18 mouse cellular contexts compared by ENCODE assay signal in the genomic region with DNA sequence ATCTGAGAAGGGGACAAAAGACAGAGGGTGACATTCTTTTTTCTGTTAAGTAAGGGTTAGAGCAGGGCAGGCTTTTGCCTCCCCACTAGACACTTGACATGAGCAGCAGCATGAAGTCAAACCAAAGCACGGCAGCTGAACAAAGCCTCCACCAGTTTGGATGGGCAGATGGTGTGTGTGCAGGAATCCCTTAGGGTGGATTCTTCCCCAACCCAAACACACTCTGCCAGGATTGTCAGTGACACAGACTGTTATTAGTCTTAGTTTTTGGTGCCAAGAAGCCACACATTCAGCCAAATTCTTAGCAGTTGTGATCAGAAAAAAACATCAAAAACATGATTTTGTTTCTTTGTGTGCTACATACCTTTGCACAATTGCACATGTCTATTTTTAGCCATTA. TPM values are rescaled to one million over a fixed set of nuclear protein-coding genes. Genes with fewer than 3 reads are reported as not detected.
DNase-seq lines count a peak whose midpoint lies in the region; ATAC-seq and TF ChIP-seq lines count a peak whose summit lies in the region.
"Had no signal": no experiment of that assay in that cellular context is flagged by ENCODE, and none has a peak within 500 bp of the region (broad histone marks: within the 10 kb centered on the region; RNA-seq: fewer than 3 reads in every experiment).

No protein-coding gene starts in this region.

- H3K4me3 ChIP-seq in lung, postnatal 0 days (ENCODE audit: low read depth, low read length) = no peak overlapping the region
- H3K4me3 ChIP-seq: limb, embryonic 15.5 days; neural tube, embryonic 13.5 days had no signal

- no peaks in the 10 kb centered on the region for H3K4me1 ChIP-seq in lung, postnatal 0 days (ENCODE audit: insufficient read depth, low read depth, low read length)
- H3K4me1 ChIP-seq: limb, embryonic 15.5 days; neural tube, embryonic 13.5 days had no signal

- WGBS in lung, postnatal 0 days = 39% methylated on average over 1 of the region's 1 CpGs

- no peak overlapping the region for H3K4me2 ChIP-seq in lung, postnatal 0 days (replicated peaks; ENCODE audit: low read depth, low read length)
- H3K4me2 ChIP-seq: limb, embryonic 15.5 days; midbrain, embryonic 11.5 days; neural tube, embryonic 13.5 days had no signal

- no peak overlapping the region for H3K27ac ChIP-seq in lung, postnatal 0 days (ENCODE audit: low read length)
- H3K27ac ChIP-seq: limb, embryonic 15.5 days; neural tube, embryonic 13.5 days had no signal

- H3K9ac ChIP-seq in lung, postnatal 0 days (replicated peaks; ENCODE audit: low read depth) = no peak overlapping the region
- H3K9ac ChIP-seq: limb, embryonic 15.5 days; neural tube, embryonic 13.5 days had no signal

- H3K9me3 ChIP-seq in lung, postnatal 0 days (ENCODE audit: low read length) = no peaks in the 10 kb centered on the region
- H3K9me3 ChIP-seq: limb, embryonic 15.5 days; neural tube, embryonic 13.5 days had no signal

- H3K36me3 ChIP-seq in lung, postnatal 0 days (ENCODE audit: insufficient read depth, low read length) = no peaks in the 10 kb centered on the region
- H3K36me3 ChIP-seq: limb, embryonic 15.5 days; neural tube, embryonic 13.5 days had no signal

- TF ChIP-seq CTCF in lung, postnatal 0 days (IDR thresholded peaks at IDR 0.05) = no peak

- no peaks in the 10 kb centered on the region for H3K27me3 ChIP-seq in lung, postnatal 0 days (replicated peaks; ENCODE audit: insufficient read depth, low read length)
- H3K27me3 ChIP-seq: limb, embryonic 15.5 days; neural tube, embryonic 13.5 days had no signal

- no peak for TF ChIP-seq EP300 in lung, postnatal 0 days (IDR thresholded peaks at IDR 0.05)

- DNase-seq in layer of hippocampus, adult 11-12 months (ENCODE audit: low spot score) = peak; percentile 53
- no peak for DNase-seq in layer of hippocampus, adult 9-10 months (ENCODE audit: low spot score)
- peak; percentile 13 for DNase-seq in cerebellum, adult 11-12 months
- DNase-seq in cerebellum, postnatal 14 days = peak; percentile 73 to 79
- peak; percentile 61 to 64 for DNase-seq in layer of hippocampus, postnatal 36 days
- no peak for DNase-seq in lung, postnatal 0 days (ENCODE audit: low spot score)
- DNase-seq in urinary bladder, postnatal 10 days (ENCODE audit: low spot score) = no peak
- DNase-seq: adrenal gland, postnatal 36 days; heart, postnatal 14 days; kidney, adult 11 months; thymus, postnatal 4 days had no signal

- no peak for ATAC-seq in lung, postnatal 0 days

RNA-seq across cellular contexts. Expression of a gene that starts 2.1 kb away (rescaled TPM):
- total RNA-seq in layer of hippocampus, postnatal 36 days (2021) = not detected
- polyA plus RNA-seq in lung, postnatal 0 days (2015; fragmentation: Nextera tagmentation; extraction: Ambion mirVana) = not detected in 2 replicates
- total RNA-seq: adrenal gland, postnatal 36 days; granulocyte monocyte progenitor cell, adult 5-6 weeks; heart, postnatal 14 days; left cerebral cortex, adult 18-20 months had no signal
- polyA plus RNA-seq: limb, embryonic 15.5 days; lung, embryonic 16.5 days; midbrain, embryonic 11.5 days; neural tube, embryonic 13.5 days; stomach, embryonic 14.5 days had no signal

RNA-seq across cellular contexts. Expression of a gene that starts 44.2 kb away (rescaled TPM):
- not detected for total RNA-seq in layer of hippocampus, postnatal 36 days (2021)
- polyA plus RNA-seq in lung, postnatal 0 days (2015; fragmentation: Nextera tagmentation; extraction: Ambion mirVana) = 0.43 and 0.48 TPM in 2 replicates
- total RNA-seq: adrenal gland, postnatal 36 days; granulocyte monocyte progenitor cell, adult 5-6 weeks; heart, postnatal 14 days; left cerebral cortex, adult 18-20 months had no signal
- polyA plus RNA-seq: limb, embryonic 15.5 days; midbrain, embryonic 11.5 days; neural tube, embryonic 13.5 days; stomach, embryonic 14.5 days had no signal

RNA-seq across cellular contexts. Expression of a gene that starts 44.4 kb away (rescaled TPM):
- total RNA-seq in layer of hippocampus, postnatal 36 days (2021) = not detected
- polyA plus RNA-seq in lung, postnatal 0 days (2015; fragmentation: Nextera tagmentation; extraction: Ambion mirVana) = not detected in 2 replicates
- total RNA-seq: adrenal gland, postnatal 36 days; granulocyte monocyte progenitor cell, adult 5-6 weeks; heart, postnatal 14 days; left cerebral cortex, adult 18-20 months had no signal
- polyA plus RNA-seq: limb, embryonic 15.5 days; lung, embryonic 16.5 days; midbrain, embryonic 11.5 days; neural tube, embryonic 13.5 days; stomach, embryonic 14.5 days had no signal

Comparison
In these comparisons a context has a peak if more than half of its experiments do, and no peak if none do; other contexts are left out.
1. DNase-seq: peak in layer of hippocampus, adult 11-12 months (single experiment), cerebellum, adult 11-12 months (single experiment), cerebellum, postnatal 14 days (2 of 2) and layer of hippocampus, postnatal 36 days (2 of 2); none in layer of hippocampus, adult 9-10 months (single experiment), lung, postnatal 0 days (single experiment) and urinary bladder, postnatal 10 days (single experiment).